Mouse (Mus musculus) limb, embryonic 14.5 days (tissue): ENCODE data around the gene Rnf24. TPM values are rescaled to one million over a fixed set of nuclear protein-coding genes. Genes with fewer than 3 reads are reported as not detected.

Experiments used
- ATAC-seq: fragments of 200-750 bp; cut with Nextera tagmentation; 2 replicates; pipeline ENCODE4 v1.8.0; 2017; ENCODE audit warnings: low read depth, moderate number of reproducible peaks, moderate TSS enrichment; ENCODE audit not compliant: low FRiP score
- DNase-seq: peaks from one replicate; pipeline ENCODE4 v3.0.0-alpha.2; 2015; ENCODE audit warnings: low spot score
- H3K27ac ChIP-seq: fragments of 300-500 bp; sonication (generic); replicated peaks from 2 replicates; pipeline ENCODE4 v1.5.1; 2014; ENCODE audit warnings: low read depth, mild to moderate bottlenecking, low read length, moderate library complexity, mixed read lengths
- H3K27me3 ChIP-seq: fragments of 300-500 bp; sonication (generic); 2 replicates; pipeline ENCODE4 v1.6.1; 2014; ENCODE audit warnings: low read length, mixed read lengths; ENCODE audit not compliant: control insufficient read depth, insufficient read depth
- H3K36me3 ChIP-seq: fragments of 300-500 bp; sonication (generic); 2 replicates; pipeline ENCODE4 v1.6.1; 2014; ENCODE audit warnings: mild to moderate bottlenecking, low read length, moderate library complexity, mixed read lengths; ENCODE audit not compliant: control insufficient read depth, insufficient read depth
- H3K4me1 ChIP-seq: fragments of 300-500 bp; sonication (generic); 2 replicates; pipeline ENCODE4 v1.6.1; 2014; ENCODE audit warnings: antibody characterized with exemption, low read length, mixed read lengths; ENCODE audit not compliant: control insufficient read depth, insufficient read depth
- H3K4me2 ChIP-seq: fragments of 300-500 bp; sonication (generic); replicated peaks from 2 replicates; pipeline ENCODE4 v1.6.1; 2014; ENCODE audit warnings: low read depth, mild to moderate bottlenecking, low read length, moderate library complexity; ENCODE audit not compliant: severe bottlenecking
- H3K4me3 ChIP-seq: fragments of 300-500 bp; sonication (generic); replicated peaks from 2 replicates; pipeline ENCODE4 v1.5.1; 2014; ENCODE audit warnings: low read length
- H3K9ac ChIP-seq: fragments of 300-500 bp; sonication (generic); 2 replicates; pipeline ENCODE4 v1.6.1; 2014; ENCODE audit warnings: mild to moderate bottlenecking, low read depth, low read length, moderate library complexity; ENCODE audit not compliant: severe bottlenecking
- H3K9me3 ChIP-seq: fragments of 300-500 bp; sonication (generic); 2 replicates; pipeline ENCODE4 v1.6.1; 2016; ENCODE audit warnings: low read length; ENCODE audit not compliant: control insufficient read depth
- POLR2A ChIP-seq: fragments of 200-500 bp; IDR thresholded peaks from 2 replicates; pipeline ENCODE4 v1.8.0; 2012; ENCODE audit warnings: inconsistent platforms, mild to moderate bottlenecking, moderate library complexity, borderline replicate concordance; ENCODE audit not compliant: insufficient read depth, insufficient read length; ENCODE audit errors: extremely low read depth
- WGBS: fragments of 180-500 bp; shearing (Covaris S2); extraction: QIAGEN DNeasy Blood & Tissue Kit; methylation state at CpG from one replicate; pipeline ENCODE4 v1.1.7; 2014; 5-methylcytosine and 5-hydroxymethylcytosine counted together
- polyA plus RNA-seq, 2 experiments: library from polyadenylated mRNA; depleted of rRNA in 1 of 2; stranded (reverse) in 1 of 2; unstranded in 1 of 2; fragments of >200 nt; fragmentation: Nextera tagmentation in 1 of 2; extraction: Ambion mirVana in 1 of 2; gene quantifications; 2 replicates each; pipeline versions ENCODE4 v1.2.1 to v1.2.3; 2012 to 2014

Gene Rnf24
- polyA plus RNA-seq, 2 experiments, result 7.7 to 14.6 TPM

DNA sequence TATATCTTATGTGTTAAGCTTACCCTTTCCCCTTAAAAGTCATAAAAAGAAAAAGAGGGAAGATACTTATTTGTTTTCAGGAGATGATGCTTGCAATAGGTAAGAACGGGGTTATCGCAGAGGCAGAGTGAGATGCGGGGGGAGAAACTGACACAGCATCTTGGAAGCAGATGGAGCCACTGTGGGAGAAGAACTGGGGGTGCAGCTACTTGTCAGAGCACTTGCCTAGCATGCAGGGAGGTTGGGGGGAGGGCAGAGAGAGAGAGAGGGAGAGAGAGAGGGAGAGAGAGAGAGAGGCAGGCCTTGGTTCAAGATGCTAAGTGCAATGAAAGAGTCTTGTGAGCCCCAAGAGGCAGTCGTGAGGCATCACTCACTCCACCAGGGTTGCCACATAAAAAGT is 32.5 kb upstream of the Rnf24 start:
- Histone ChIP-seq H3K4me3 (no peak overlapping the region), H3K27ac (no peak overlapping the region), H3K4me1 (no peaks in the 10 kb centered on the region), H3K9ac (no peak overlapping the region), H3K27me3 (no peaks in the 10 kb centered on the region), H3K9me3 (no peaks in the 10 kb centered on the region), H3K36me3 (no peaks in the 10 kb centered on the region), H3K4me2 (no peak overlapping the region)
- 78% methylated on average over 4 of the region's 4 CpGs for whole genome bisulfite sequencing
- no peak for DNase-seq
- no peak for TF ChIP-seq POLR2A
- ATAC-seq, result no peak

DNA sequence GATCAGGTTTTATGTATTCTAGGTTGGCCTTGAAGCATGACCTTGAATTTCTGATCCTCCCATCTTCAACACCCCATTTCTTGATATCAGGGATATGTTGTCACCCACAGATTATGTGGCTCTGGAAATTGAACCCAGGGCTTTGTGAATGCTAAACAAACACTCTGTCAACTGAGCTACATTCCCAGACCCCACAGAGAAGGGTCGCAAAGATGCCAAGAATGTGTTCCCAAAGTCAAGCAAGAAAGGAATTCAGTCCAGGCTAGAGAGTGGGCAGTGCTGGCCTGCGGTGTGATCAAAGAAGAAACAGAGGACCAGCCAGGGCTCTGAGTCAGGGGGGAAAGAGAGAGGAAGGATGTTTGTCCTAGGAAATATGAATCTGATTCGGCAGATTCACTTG is 26.8 kb upstream of the Rnf24 start:
- Histone ChIP-seq H3K9ac (no peak overlapping the region), H3K9me3 (no peaks in the 10 kb centered on the region), H3K27ac (no peak overlapping the region), H3K4me2 (no peak overlapping the region), H3K4me3 (no peak overlapping the region), H3K36me3 (no peaks in the 10 kb centered on the region), H3K27me3 (no peaks in the 10 kb centered on the region), H3K4me1 (no peaks in the 10 kb centered on the region)
- no peak for TF ChIP-seq POLR2A
- DNase-seq (no peak), ATAC-seq (no peak)
- WGBS, result 84% methylated on average over 3 of the region's 3 CpGs

DNA sequence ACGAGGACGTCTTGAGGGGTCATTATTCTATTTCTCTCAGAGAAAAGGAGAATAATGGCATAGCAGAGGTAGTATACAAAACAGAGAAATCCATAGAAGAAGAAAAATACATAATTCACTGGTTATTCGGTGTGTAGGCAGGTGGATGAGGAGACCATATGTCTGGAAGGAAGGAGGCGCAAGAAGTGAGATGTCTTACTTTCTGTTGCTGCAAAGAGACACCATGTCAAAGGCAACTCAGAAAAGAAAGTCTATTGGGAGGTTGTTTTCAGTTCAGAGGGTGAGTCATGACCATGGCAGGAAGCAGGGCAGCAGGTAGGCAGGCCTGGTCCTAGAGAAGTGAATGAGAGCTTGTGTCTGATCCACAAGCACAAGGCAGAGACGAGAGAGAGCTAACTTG is 26.2 kb upstream of the Rnf24 start:
- Histone ChIP-seq H3K4me1 (no peaks in the 10 kb centered on the region), H3K4me3 (no peak overlapping the region), H3K9me3 (no peaks in the 10 kb centered on the region), H3K4me2 (no peak overlapping the region), H3K27me3 (no peaks in the 10 kb centered on the region), H3K27ac (no peak overlapping the region), H3K36me3 (no peaks in the 10 kb centered on the region), H3K9ac (no peak overlapping the region)
- no peak for DNase-seq
- no peak for TF ChIP-seq POLR2A
- ATAC-seq, result no peak
- WGBS, result 88% methylated on average over 5 of the region's 5 CpGs

DNA sequence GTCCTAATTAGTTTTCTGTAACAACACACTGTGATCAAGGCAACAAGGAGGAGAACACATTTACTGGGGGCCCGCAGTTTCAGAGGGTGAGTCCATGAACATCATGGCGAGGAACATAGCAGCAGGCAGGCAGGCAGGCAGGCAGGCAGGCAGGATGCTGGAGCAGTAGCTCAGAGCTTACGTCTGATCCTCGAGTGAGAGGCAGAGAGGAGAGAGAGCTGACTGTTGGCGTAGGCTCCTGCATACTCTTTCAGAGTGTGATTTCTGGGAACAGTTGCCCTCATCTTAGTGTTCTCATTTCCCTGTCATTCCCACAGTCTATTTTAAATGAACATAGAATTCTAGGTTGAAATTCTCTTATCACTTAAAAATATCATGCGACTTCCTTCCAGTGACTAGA is 24.4 kb upstream of the Rnf24 start:
- no peak overlapping the region for H3K27ac ChIP-seq
- no peaks in the 10 kb centered on the region for H3K36me3 ChIP-seq
- no peak overlapping the region for H3K4me3 ChIP-seq
- no peaks in the 10 kb centered on the region for H3K27me3 ChIP-seq
- H3K9me3 ChIP-seq, result no peaks in the 10 kb centered on the region
- DNase-seq (no peak), ATAC-seq (no peak)
- H3K4me1 ChIP-seq, result no peaks in the 10 kb centered on the region
- 54% methylated on average over 6 of the region's 6 CpGs for WGBS
- no peak overlapping the region for H3K4me2 ChIP-seq
- H3K9ac ChIP-seq, result no peak overlapping the region
- TF ChIP-seq POLR2A, result no peak

DNA sequence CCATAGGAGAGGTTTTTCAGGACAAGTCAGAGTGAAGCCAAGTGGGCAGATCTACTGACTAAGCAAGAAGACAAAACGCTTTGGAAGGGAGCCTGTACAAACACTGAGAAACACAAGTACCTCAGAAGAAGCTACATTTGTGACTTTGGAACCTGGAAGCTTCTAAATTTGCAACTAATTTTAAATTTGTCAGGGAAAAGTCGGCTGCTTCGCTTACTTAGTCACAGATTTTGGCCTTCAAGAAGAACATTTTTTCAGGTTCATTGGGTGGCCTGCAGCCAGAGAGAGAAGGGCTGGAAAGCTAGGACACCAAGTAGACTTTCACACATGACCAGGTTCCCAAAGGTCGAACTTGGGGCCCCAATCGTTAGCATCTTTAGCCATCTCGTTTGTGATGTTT is 21.0 kb upstream of the Rnf24 start:
- no peak overlapping the region for H3K27ac ChIP-seq
- H3K4me2 ChIP-seq, result no peak overlapping the region
- H3K9ac ChIP-seq, result no peak overlapping the region
- H3K36me3 ChIP-seq, result no peaks in the 10 kb centered on the region
- H3K4me3 ChIP-seq, result no peak overlapping the region
- WGBS, result 89% methylated on average over 6 of the region's 6 CpGs
- ATAC-seq (no peak), DNase-seq (no peak)
- no peak for TF ChIP-seq POLR2A
- no peaks in the 10 kb centered on the region for H3K27me3 ChIP-seq
- H3K4me1 ChIP-seq, result no peaks in the 10 kb centered on the region
- H3K9me3 ChIP-seq, result no peaks in the 10 kb centered on the region

DNA sequence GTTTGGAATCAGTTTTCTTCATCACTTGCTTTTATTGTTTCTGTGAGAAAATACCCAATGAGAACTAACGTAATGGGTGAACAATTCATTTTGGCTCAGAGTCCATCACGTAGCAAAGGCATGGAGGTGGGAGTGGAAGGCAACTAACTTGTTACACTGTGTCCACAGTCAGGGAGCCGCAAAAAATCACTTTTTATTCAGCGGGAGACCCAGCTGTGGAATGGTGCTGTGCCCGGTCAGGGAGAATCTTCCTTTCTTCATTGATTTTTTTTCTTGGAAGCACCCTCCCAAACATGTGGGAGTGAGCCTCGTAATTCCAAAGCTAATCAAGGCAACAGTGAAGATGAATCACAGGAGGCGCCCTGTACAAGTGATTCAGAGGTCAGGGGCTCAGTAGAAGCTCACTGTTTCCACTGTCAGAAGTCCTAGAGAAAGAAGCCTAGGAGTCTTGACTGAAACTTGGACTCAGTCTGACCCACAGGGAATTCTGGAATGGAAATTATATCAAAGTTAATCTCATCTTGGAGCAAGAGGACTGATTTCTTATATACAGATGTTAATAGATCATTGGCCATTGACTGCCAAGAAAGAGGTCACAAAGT is 19.7 kb upstream of the Rnf24 start:
- 77% methylated on average over 7 of the region's 7 CpGs for WGBS
- no peak for TF ChIP-seq POLR2A
- ATAC-seq, result no peak

More for the DNA sequence above, 19.7 kb upstream of the Rnf24 start:
- no peak overlapping the region for H3K4me3 ChIP-seq
- no peaks in the 10 kb centered on the region for H3K4me1 ChIP-seq
- H3K36me3 ChIP-seq, result no peaks in the 10 kb centered on the region
- no peaks in the 10 kb centered on the region for H3K27me3 ChIP-seq
- no peak overlapping the region for H3K9ac ChIP-seq
- H3K27ac ChIP-seq, result no peak overlapping the region
- no peaks in the 10 kb centered on the region for H3K9me3 ChIP-seq
- no peak for DNase-seq
- no peak overlapping the region for H3K4me2 ChIP-seq
